Mouse (Mus musculus) urinary bladder, adult 2 months (tissue): ENCODE data around the gene Dhx32. TPM values are rescaled to one million over a fixed set of nuclear protein-coding genes. Genes with fewer than 3 reads are reported as not detected.
"Not testable (repeated sequence)": the region's sequence is repeated elsewhere in the genome, so short reads cannot be mapped to it uniquely, and the experiment has no call there.

ENCODE experiments used
- DNase-seq: peaks from one replicate; pipeline ENCODE4 v3.0.0; 2022; ENCODE audit warnings: low spot score
- polyA plus RNA-seq: library from polyadenylated mRNA; depleted of rRNA; stranded (reverse); fragments of >200 nt; gene quantifications from 2 replicates; pipeline ENCODE4 v1.2.3, GENCODE M21; 2012

The Dhx32 gene
- polyA plus RNA-seq, 1 experiment = 35.3 TPM

GRCm38 (mm10) chr7:133727027-133727426 is 55.5 kb downstream of the Dhx32 start:
- no peak for DNase-seq

- no peak for DNase-seq
Observed at GRCm38 (mm10) chr7:133725571-133725970, 57.0 kb downstream of the Dhx32 start.

GRCm38 (mm10) chr7:133724844-133725243 is 57.7 kb downstream of the Dhx32 start:
- DNase-seq = no peak

GRCm38 (mm10) chr7:133720616-133721015 is 61.9 kb downstream of the Dhx32 start:
- no peak for DNase-seq

- DNase-seq = no peak
Observed at GRCm38 (mm10) chr7:133718580-133718979, 63.9 kb downstream of the Dhx32 start.

- no peak for DNase-seq
Observed at GRCm38 (mm10) chr7:133715387-133715786, 67.1 kb downstream of the Dhx32 start.

GRCm38 (mm10) chr7:133707301-133707700 is 75.2 kb downstream of the Dhx32 start:
- DNase-seq = no peak

GRCm38 (mm10) chr7:133703906-133704305 is 78.6 kb downstream of the Dhx32 start:
- no peak for DNase-seq

- no peak for DNase-seq
Observed at GRCm38 (mm10) chr7:133702333-133702732, 80.2 kb downstream of the Dhx32 start.

GRCm38 (mm10) chr7:133701366-133701765 is 81.2 kb downstream of the Dhx32 start:
- DNase-seq = no peak

GRCm38 (mm10) chr7:133699885-133700284 is 82.6 kb downstream of the Dhx32 start:
- no peak for DNase-seq

GRCm38 (mm10) chr7:133698021-133698709 is 84.4 kb downstream of the Dhx32 start:
- no peak for DNase-seq

GRCm38 (mm10) chr7:133685644-133686043 is 96.9 kb downstream of the Dhx32 start:
- DNase-seq = not testable (repeated sequence)

GRCm38 (mm10) chr7:133684701-133685100 is 97.8 kb downstream of the Dhx32 start:
- no peak for DNase-seq

- DNase-seq = no peak
Observed at GRCm38 (mm10) chr7:133684110-133684509, 98.4 kb downstream of the Dhx32 start.

GRCm38 (mm10) chr7:133683626-133684025 is 98.9 kb downstream of the Dhx32 start:
- DNase-seq = no peak

GRCm38 (mm10) chr7:133679961-133680360 is 102.6 kb downstream of the Dhx32 start, which contains the start of gene Mmp21:
Gene Mmp21, minus strand, starts transcription at chr7:133680061.
- DNase-seq = no peak

- no peak for DNase-seq
Observed at GRCm38 (mm10) chr7:133679439-133679838, 103.1 kb downstream of the Dhx32 start.

- no peak for DNase-seq
Observed at GRCm38 (mm10) chr7:133678716-133679115, 103.8 kb downstream of the Dhx32 start.

GRCm38 (mm10) chr7:133676002-133676401 is 106.5 kb downstream of the Dhx32 start:
- no peak for DNase-seq
